Mouse (Mus musculus): ENCODE data around the gene Il1rn. TPM values are rescaled to one million over a fixed set of nuclear protein-coding genes. Genes with fewer than 3 reads are reported as not detected.

Gene Il1rn
- 0.09 TPM in 2 replicates for polyA plus RNA-seq (2012)

DNA sequence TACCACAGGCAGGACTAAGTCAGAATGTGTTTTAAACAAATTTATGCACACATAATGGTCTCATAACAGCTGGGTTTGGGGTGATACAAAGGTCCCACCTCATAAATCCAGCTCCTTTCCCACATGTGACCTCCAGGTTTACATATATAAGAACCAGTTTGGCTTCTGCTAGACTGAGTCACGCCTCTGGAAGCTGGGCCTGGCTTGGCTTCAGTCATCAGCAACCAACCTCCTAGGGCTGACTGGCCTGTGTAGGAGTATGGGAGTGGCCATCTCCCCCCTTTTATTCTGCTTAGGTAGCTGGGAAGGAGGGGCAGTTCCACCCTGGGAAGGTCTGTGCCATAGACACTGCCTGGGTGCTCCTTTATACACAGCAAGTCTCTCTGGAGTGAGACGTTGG lies at the start of gene Il1rn:
Gene Il1rn, plus strand, starts transcription at position 309 of the 400 bp plus-strand sequence.

DNA sequence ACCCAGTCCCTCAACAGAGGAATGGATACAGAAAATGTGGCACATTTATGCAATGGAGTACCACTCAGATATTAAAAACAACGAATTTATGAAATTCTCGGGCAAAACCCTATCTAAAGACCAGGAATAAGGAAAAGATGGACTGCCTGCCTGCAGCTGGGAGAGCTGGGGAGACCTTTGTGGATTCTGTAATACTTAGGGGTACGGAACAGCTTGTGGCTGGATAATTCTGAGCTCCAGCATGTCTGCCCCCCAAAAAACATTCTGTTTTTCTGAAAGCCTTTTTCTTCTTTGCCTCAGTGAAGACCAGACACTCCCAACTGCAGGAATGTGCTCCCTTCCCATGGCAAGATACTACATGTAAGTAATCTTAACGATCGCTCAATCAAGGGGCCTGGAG lies 45.8 kb upstream of the Il1rn start, which contains the start of gene Il1f10:
Gene Il1f10, plus strand, starts transcription at position 301 of the 400 bp plus-strand sequence.

DNA sequence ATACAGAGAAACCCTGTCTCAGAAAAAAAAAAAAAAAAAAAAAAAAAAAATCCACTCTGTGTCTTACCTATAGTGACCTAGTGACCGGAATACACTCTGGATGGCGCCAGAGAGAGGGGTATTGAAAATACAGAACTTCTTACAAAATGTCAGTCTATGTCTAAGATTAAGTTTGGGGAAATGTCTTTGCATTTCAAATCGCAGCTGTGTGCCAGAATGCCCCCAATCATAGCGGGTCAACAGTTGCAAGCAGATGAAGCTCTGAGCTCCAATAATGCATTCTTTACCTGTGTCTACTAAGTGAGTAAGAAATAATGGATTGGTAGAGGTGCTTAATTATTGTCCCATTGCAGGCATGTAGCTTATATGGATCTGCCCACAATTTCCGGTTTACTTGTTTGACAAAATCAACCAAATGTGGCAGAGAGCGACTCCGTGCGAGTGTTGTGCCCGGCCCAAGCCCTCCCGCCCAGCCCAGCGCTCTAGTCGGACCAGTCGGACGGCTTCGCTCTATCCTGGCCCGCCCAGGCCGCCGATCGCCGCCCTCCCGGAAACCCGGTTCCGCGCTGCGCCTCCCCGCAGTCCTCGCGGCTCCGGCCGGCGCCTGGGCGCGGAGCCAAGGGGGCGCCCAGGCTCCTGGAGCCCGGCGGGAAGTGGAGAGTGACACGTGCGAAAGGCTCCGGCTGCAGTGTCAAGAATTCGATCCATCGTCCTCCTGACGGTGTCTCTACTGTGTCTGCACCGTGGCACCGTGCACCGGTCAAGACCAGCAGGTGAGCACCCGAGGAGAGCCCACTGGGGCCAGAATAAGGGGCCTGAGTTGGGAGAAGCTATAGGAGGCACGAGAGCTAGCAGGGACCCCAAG lies 30.6 kb downstream of the Il1rn start, which contains the start of gene Psd4:
Gene Psd4, plus strand, starts transcription at position 551 of the 865 bp plus-strand sequence.

Other genes with a start within 250 kb of the Il1rn start
- gene Tbpl2, start 240.3 kb upstream of the Il1rn start, polyA plus RNA-seq (2012): not detected in 2 replicates
- not detected in 2 replicates for gene Il1f8, start 183.7 kb upstream of the Il1rn start, polyA plus RNA-seq (2012)
- gene Il1f9, start 150.4 kb upstream of the Il1rn start, polyA plus RNA-seq (2012): 0.06 and 0.20 TPM in 2 replicates
- not detected in 2 replicates for gene Il1f6, start 121.4 kb upstream of the Il1rn start, polyA plus RNA-seq (2012)
- 0.18 TPM in 1 of 2 replicates, not detected in the other for gene Il1f5, start 59.9 kb upstream of the Il1rn start, polyA plus RNA-seq (2012)
- gene Il1f10, start 45.7 kb upstream of the Il1rn start, polyA plus RNA-seq (2012): not detected in 2 replicates
- 35.7 and 39.6 TPM in 2 replicates for gene Psd4, start 30.7 kb downstream of the Il1rn start, polyA plus RNA-seq (2012)
- gene Pax8, start 138.7 kb downstream of the Il1rn start, polyA plus RNA-seq (2012): 0.29 and 0.48 TPM in 2 replicates